Mouse (Mus musculus) left cerebral cortex, adult 11 months (tissue): ENCODE results near the gene Olfr1232.

Experiments used
- DNase-seq: peaks from one replicate; pipeline ENCODE4 v3.0.0; 2022; ENCODE audit warnings: low spot score

The Olfr1232 gene

DNA sequence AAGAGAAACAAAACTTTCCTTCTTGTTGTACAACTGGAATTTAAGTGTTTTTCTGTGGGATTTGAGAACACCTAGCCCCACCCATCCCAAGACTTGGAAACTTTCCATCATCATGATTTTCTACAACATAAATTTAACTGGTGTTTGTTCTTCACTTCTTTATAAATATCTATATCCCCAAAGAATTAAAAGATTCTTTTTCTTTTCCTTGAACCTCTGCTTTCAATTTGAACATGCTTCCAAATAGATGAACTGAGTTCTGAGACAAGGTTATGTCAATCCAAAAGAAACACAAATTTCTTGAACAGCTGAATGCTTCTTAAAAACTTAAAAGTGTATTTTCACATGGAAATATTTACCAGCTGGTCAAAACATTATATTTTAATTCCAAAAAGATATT, at the start of gene Olfr1232:
Gene Olfr1232, minus strand, starts transcription at position 101 of the 400 bp plus-strand sequence.
- DNase-seq: no peak

- no peak for DNase-seq
Observed at GRCm38 (mm10) chr2:89364765-89365164, 35.3 kb upstream of the Olfr1232 start, which contains the start of gene Olfr1234. Gene Olfr1234 (minus strand): TSS chr2:89364865.

- no peak for DNase-seq
Observed at GRCm38 (mm10) chr2:89342298-89342697, 12.8 kb upstream of the Olfr1232 start, which contains the start of gene Olfr1233. Gene Olfr1233 (minus strand): TSS chr2:89342398.

DNA sequence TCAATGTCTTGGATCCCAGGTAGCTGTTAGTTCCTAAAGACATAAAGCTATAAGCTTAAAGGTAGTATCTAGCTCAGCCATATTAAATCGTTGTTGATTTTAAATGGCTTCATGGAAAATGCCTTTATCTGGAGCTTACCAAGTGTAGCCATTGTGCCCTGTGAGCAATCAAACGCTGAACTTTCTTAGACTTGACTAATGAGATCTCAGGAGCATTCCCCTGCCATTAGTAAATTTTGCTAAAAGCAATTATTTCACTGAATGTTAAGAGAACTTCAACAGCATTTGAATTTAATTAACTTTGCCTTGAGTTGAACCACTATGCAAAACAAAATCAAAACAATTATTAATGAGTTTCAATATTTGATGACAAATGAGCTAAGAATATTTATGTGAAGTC, 22.5 kb downstream of the Olfr1232 start, which contains the start of gene Olfr1231:
Gene Olfr1231, minus strand, starts transcription at position 101 of the 400 bp plus-strand sequence.
- no peak for DNase-seq

- DNase-seq: no peak
Observed at GRCm38 (mm10) chr2:89297168-89297567, 32.3 kb downstream of the Olfr1232 start, which contains the start of gene Olfr1230. Gene Olfr1230 (minus strand): TSS chr2:89297268.

DNA sequence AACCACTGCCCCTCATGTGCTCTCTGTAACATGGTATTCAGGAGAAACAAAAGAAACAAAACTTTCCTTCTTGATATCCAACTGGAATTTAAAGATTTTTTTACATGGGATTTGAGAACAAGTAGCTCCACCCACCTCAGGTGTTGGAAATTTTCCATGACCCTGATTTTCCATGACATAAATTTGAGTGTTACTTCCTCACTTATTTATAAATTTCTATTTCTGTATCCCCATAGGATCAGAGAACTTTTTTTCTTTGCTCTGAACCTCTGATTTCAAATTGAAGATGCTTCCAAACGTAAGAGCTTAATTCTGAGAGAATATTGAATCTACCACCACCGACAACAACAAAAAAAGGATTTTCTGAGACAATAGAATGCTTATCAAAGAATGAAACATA, 41.6 kb downstream of the Olfr1232 start, which contains the start of gene Olfr1229:
Gene Olfr1229, minus strand, starts transcription at position 101 of the 400 bp plus-strand sequence.
- DNase-seq: no peak
